Mouse (Mus musculus) ES-Bruce4 (cell line): ENCODE data around the gene Oit3. TPM values are rescaled to one million over a fixed set of nuclear protein-coding genes. Genes with fewer than 3 reads are reported as not detected.
A peak's percentile ranks its signal among the peaks of the same experiment; 100 is the strongest.

Source experiments
- H3K27ac ChIP-seq: 2 replicates; pipeline ENCODE4 v1.5.1; 2012; ENCODE audit warnings: low read length, inconsistent platforms; ENCODE audit not compliant: insufficient read depth
- H3K27me3 ChIP-seq: 2 replicates; pipeline ENCODE4 v1.6.1; 2012; ENCODE audit warnings: mild to moderate bottlenecking, low read length, inconsistent platforms; ENCODE audit not compliant: control insufficient read depth, poor library complexity, insufficient read depth, severe bottlenecking
- H3K36me3 ChIP-seq: 2 replicates; pipeline ENCODE4 v1.6.1; 2012; ENCODE audit warnings: inconsistent platforms, mild to moderate bottlenecking, low read length, moderate library complexity; ENCODE audit not compliant: control insufficient read depth, poor library complexity, insufficient read depth, severe bottlenecking
- H3K4me1 ChIP-seq: one replicate; pipeline ENCODE4 v1.8.1; 2011; ENCODE audit warnings: low read length; ENCODE audit not compliant: control insufficient read depth, insufficient read depth
- H3K4me3 ChIP-seq: 2 replicates; pipeline ENCODE4 v1.5.1; 2011; ENCODE audit warnings: low read depth, mild to moderate bottlenecking, low read length
- H3K9ac ChIP-seq: 2 replicates; pipeline ENCODE4 v1.6.1; 2012; ENCODE audit warnings: low read depth, mild to moderate bottlenecking, inconsistent platforms; ENCODE audit not compliant: poor library complexity, severe bottlenecking
- H3K9me3 ChIP-seq: replicated peaks from 2 replicates; pipeline ENCODE4 v1.6.1; 2012; ENCODE audit warnings: mild to moderate bottlenecking, low read length, inconsistent platforms; ENCODE audit not compliant: control insufficient read depth, poor library complexity, insufficient read depth, severe bottlenecking
- CTCF ChIP-seq: IDR thresholded peaks from one replicate; pipeline ENCODE4 v1.8.1; 2011; ENCODE audit warnings: low read depth, low read length
- EP300 ChIP-seq: IDR thresholded peaks from 2 replicates; pipeline ENCODE4 v1.6.1; 2011; ENCODE audit warnings: low read depth, low read length; ENCODE audit not compliant: insufficient read depth
- POLR2A ChIP-seq: IDR thresholded peaks from one replicate; pipeline ENCODE4 v1.8.1; 2011; ENCODE audit warnings: low read length; ENCODE audit not compliant: insufficient read depth
- polyA plus RNA-seq: library from polyadenylated mRNA; stranded (reverse); fragments of >200 nt; gene quantifications from 2 replicates; pipeline ENCODE4 v1.2.4, GENCODE M21; 2011; ENCODE audit warnings: low read depth; ENCODE audit not compliant: missing spikeins, insufficient read depth, insufficient read length

The Oit3 gene
- polyA plus RNA-seq, 1 experiment = not detected

GRCm38 (mm10) chr10:59451839-59452238, 10.3 kb upstream of the Oit3 start:
- Histone ChIP-seq H3K27ac (no peak overlapping the region), H3K36me3 (no peaks in the 10 kb centered on the region), H3K9me3 (no peaks in the 10 kb centered on the region), H3K4me3 (no peak overlapping the region), H3K4me1 (no peaks in the 10 kb centered on the region), H3K27me3 (no peaks in the 10 kb centered on the region), H3K9ac (no peak overlapping the region)
- TF ChIP-seq CTCF (peak; percentile 31), EP300 (no peak)

- H3K9me3 ChIP-seq = no peaks in the 10 kb centered on the region
- H3K4me1 ChIP-seq = no peaks in the 10 kb centered on the region
- H3K4me3 ChIP-seq = no peak overlapping the region
- TF ChIP-seq POLR2A = no peak
- TF ChIP-seq EP300 = no peak
- TF ChIP-seq CTCF = no peak
- H3K27me3 ChIP-seq = no peaks in the 10 kb centered on the region
- H3K36me3 ChIP-seq = no peaks in the 10 kb centered on the region
- H3K27ac ChIP-seq = no peak overlapping the region
- no peak overlapping the region for H3K9ac ChIP-seq
Observed at GRCm38 (mm10) chr10:59447546-59447945, 6.0 kb upstream of the Oit3 start.

GRCm38 (mm10) chr10:59446911-59447437, 5.4 kb upstream of the Oit3 start:
- Histone ChIP-seq H3K4me3 (no peak overlapping the region), H3K9me3 (no peaks in the 10 kb centered on the region), H3K27me3 (no peaks in the 10 kb centered on the region), H3K27ac (no peak overlapping the region), H3K9ac (no peak overlapping the region), H3K4me1 (no peaks in the 10 kb centered on the region), H3K36me3 (no peaks in the 10 kb centered on the region)
- TF ChIP-seq POLR2A = no peak
- TF ChIP-seq EP300 = no peak
- no peak for TF ChIP-seq CTCF

GRCm38 (mm10) chr10:59444635-59445034, 3.1 kb upstream of the Oit3 start:
- Histone ChIP-seq H3K4me1 (no peaks in the 10 kb centered on the region), H3K4me3 (no peak overlapping the region), H3K27me3 (no peaks in the 10 kb centered on the region), H3K27ac (no peak overlapping the region), H3K9ac (no peak overlapping the region), H3K36me3 (no peaks in the 10 kb centered on the region), H3K9me3 (no peaks in the 10 kb centered on the region)
- TF ChIP-seq POLR2A (no peak), CTCF (no peak), EP300 (no peak)

GRCm38 (mm10) chr10:59444106-59444505, 2.5 kb upstream of the Oit3 start:
- no peak overlapping the region for H3K9ac ChIP-seq
- no peaks in the 10 kb centered on the region for H3K9me3 ChIP-seq
- H3K27ac ChIP-seq = no peak overlapping the region
- H3K4me1 ChIP-seq = no peaks in the 10 kb centered on the region
- no peak overlapping the region for H3K4me3 ChIP-seq
- TF ChIP-seq EP300 = no peak
- no peak for TF ChIP-seq CTCF
- TF ChIP-seq POLR2A = no peak
- H3K36me3 ChIP-seq = no peaks in the 10 kb centered on the region
- H3K27me3 ChIP-seq = no peaks in the 10 kb centered on the region

- no peak overlapping the region for H3K4me3 ChIP-seq
- H3K9me3 ChIP-seq = no peaks in the 10 kb centered on the region
- no peaks in the 10 kb centered on the region for H3K27me3 ChIP-seq
- no peak overlapping the region for H3K27ac ChIP-seq
- TF ChIP-seq CTCF (no peak), EP300 (no peak), POLR2A (no peak)
- H3K9ac ChIP-seq = no peak overlapping the region
- no peaks in the 10 kb centered on the region for H3K36me3 ChIP-seq
- no peaks in the 10 kb centered on the region for H3K4me1 ChIP-seq
Observed at GRCm38 (mm10) chr10:59443212-59443611, 1.6 kb upstream of the Oit3 start.
